Mouse (Mus musculus) liver, postnatal 0 days (tissue): ENCODE results near the gene Ppfia4. TPM values are rescaled to one million over a fixed set of nuclear protein-coding genes. Genes with fewer than 3 reads are reported as not detected.

ENCODE experiments used
- ATAC-seq: fragments of 200-750 bp; cut with Nextera tagmentation; 2 replicates; pipeline ENCODE4 v1.8.0; 2017; ENCODE audit warnings: mild to moderate bottlenecking, moderate library complexity
- DNase-seq: peaks from one replicate; pipeline ENCODE4 v3.0.0-alpha.2; 2016
- H3K27ac ChIP-seq: fragments of 300-500 bp; sonication (generic); 2 replicates; pipeline ENCODE4 v1.5.1; 2014; ENCODE audit warnings: antibody characterized with exemption, moderate library complexity, mild to moderate bottlenecking, low read depth
- H3K27me3 ChIP-seq: fragments of 300-500 bp; sonication (generic); 2 replicates; pipeline ENCODE4 v1.6.1; 2014; ENCODE audit warnings: low read length, control low read depth, mixed read lengths; ENCODE audit not compliant: insufficient read depth
- H3K36me3 ChIP-seq: fragments of 300-500 bp; sonication (generic); replicated peaks from 2 replicates; pipeline ENCODE4 v1.6.1; 2014; ENCODE audit warnings: mild to moderate bottlenecking, control low read depth, low read length, moderate library complexity, mixed read lengths; ENCODE audit not compliant: insufficient read depth
- H3K4me1 ChIP-seq: fragments of 300-500 bp; sonication (generic); 2 replicates; pipeline ENCODE4 v1.6.1; 2014; ENCODE audit warnings: antibody characterized with exemption, mild to moderate bottlenecking, control low read depth; ENCODE audit not compliant: insufficient read depth
- H3K4me2 ChIP-seq: fragments of 300-500 bp; sonication (generic); 2 replicates; pipeline ENCODE4 v1.6.1; 2014; ENCODE audit warnings: low read depth, mild to moderate bottlenecking, low read length, moderate library complexity, mixed read lengths
- H3K4me3 ChIP-seq: fragments of 300-500 bp; sonication (generic); 2 replicates; pipeline ENCODE4 v1.5.1; 2014; ENCODE audit warnings: low read depth, low read length
- H3K9ac ChIP-seq: fragments of 300-500 bp; sonication (generic); replicated peaks from 2 replicates; pipeline ENCODE4 v1.6.1; 2014; ENCODE audit warnings: mild to moderate bottlenecking, moderate library complexity
- H3K9me3 ChIP-seq: fragments of 300-500 bp; sonication (generic); 2 replicates; pipeline ENCODE4 v1.6.1; 2016; ENCODE audit warnings: mild to moderate bottlenecking, control low read depth, low read length, mixed read lengths
- CTCF ChIP-seq: sonication (generic); IDR thresholded peaks from 2 replicates; pipeline ENCODE4 v1.5.1; 2016; ENCODE audit warnings: antibody characterized with exemption, low read depth
- EP300 ChIP-seq: IDR thresholded peaks from 2 replicates; pipeline ENCODE4 v1.6.1; 2016; ENCODE audit warnings: antibody characterized with exemption, low read depth, mild to moderate bottlenecking
- WGBS: fragments of 180-500 bp; shearing (Covaris S2); extraction: QIAGEN DNeasy Blood & Tissue Kit; methylation state at CpG from one replicate; pipeline ENCODE4 v1.1.7; 2014; ENCODE audit not compliant: insufficient replicate concordance; 5-methylcytosine and 5-hydroxymethylcytosine counted together
- polyA plus RNA-seq: library from polyadenylated mRNA; unstranded; fragments of >200 nt; fragmentation: Nextera tagmentation; extraction: Ambion mirVana; gene quantifications from 2 replicates; pipeline ENCODE4 v1.2.1, GENCODE M21; 2015

The Ppfia4 gene
- polyA plus RNA-seq, 1 experiment from 2014 or later, result 1.6 TPM

GRCm38 (mm10) chr1:134363194-134363593, 30.5 kb upstream of the Ppfia4 start:
- Histone ChIP-seq H3K4me3 (no peak overlapping the region), H3K9me3 (no peaks in the 10 kb centered on the region), H3K27me3 (no peaks in the 10 kb centered on the region), H3K36me3 (peaks cover 18% of the 10 kb centered on the region), H3K4me1 (peaks cover 13% of the 10 kb centered on the region), H3K27ac (no peak overlapping the region), H3K9ac (no peak overlapping the region), H3K4me2 (no peak overlapping the region)
- TF ChIP-seq CTCF, result no peak
- no peak for TF ChIP-seq EP300
- 64% methylated on average over 4 of the region's 4 CpGs for WGBS
- ATAC-seq, result no peak
- DNase-seq, result no peak

- Histone ChIP-seq H3K27me3 (no peaks in the 10 kb centered on the region), H3K9ac (peak within 1 kb of the TSS; percentile 93), H3K9me3 (no peaks in the 10 kb centered on the region), H3K36me3 (peaks cover 27% of the 10 kb centered on the region), H3K4me3 (peak within 1 kb of the TSS; percentile 82), H3K4me1 (peaks cover 13% of the 10 kb centered on the region), H3K27ac (peak within 1 kb of the TSS; percentile 96), H3K4me2 (peak within 1 kb of the TSS; percentile 68)
- ATAC-seq, result peak; percentile 95
- DNase-seq, result peak; percentile 97
- TF ChIP-seq CTCF (no peak), EP300 (no peak)
- WGBS, result 3% methylated on average over 38 of the region's 38 CpGs
Measured at GRCm38 (mm10) chr1:134361857-134362212, 29.1 kb upstream of the Ppfia4 start, which contains the start of gene Tmem183a. Gene Tmem183a, minus strand, starts transcription at chr1:134361979.

- WGBS, result 1% methylated on average over 38 of the region's 44 CpGs
- Histone ChIP-seq H3K9me3 (no peaks in the 10 kb centered on the region), H3K9ac (peak overlapping the region; percentile 93), H3K4me1 (peaks cover 13% of the 10 kb centered on the region), H3K27me3 (no peaks in the 10 kb centered on the region), H3K4me3 (peak overlapping the region; percentile 82), H3K27ac (peak overlapping the region; percentile 96), H3K36me3 (peaks cover 28% of the 10 kb centered on the region), H3K4me2 (peak overlapping the region; percentile 68)
- no peak for TF ChIP-seq CTCF
- peak; percentile 35; the same call in 1 of the 2 replicates for TF ChIP-seq EP300
- DNase-seq (no peak), ATAC-seq (peak; percentile 80)
Measured at GRCm38 (mm10) chr1:134361195-134361856, 28.6 kb upstream of the Ppfia4 start.

GRCm38 (mm10) chr1:134360656-134361055, 27.9 kb upstream of the Ppfia4 start:
- 60% methylated on average over 7 of the region's 7 CpGs for WGBS
- no peak for TF ChIP-seq CTCF
- no peak for TF ChIP-seq EP300
- no peak for DNase-seq

GRCm38 (mm10) chr1:134357461-134357860, 24.7 kb upstream of the Ppfia4 start:
- no peaks in the 10 kb centered on the region for H3K9me3 ChIP-seq
- no peak overlapping the region for H3K4me2 ChIP-seq
- no peak overlapping the region for H3K27ac ChIP-seq
- ATAC-seq (peak; percentile 33), DNase-seq (no peak)
- no peak overlapping the region for H3K9ac ChIP-seq
- no peak overlapping the region for H3K4me3 ChIP-seq
- TF ChIP-seq CTCF, result no peak
- no peak for TF ChIP-seq EP300
- H3K4me1 ChIP-seq, result peaks cover 13% of the 10 kb centered on the region
- H3K27me3 ChIP-seq, result no peaks in the 10 kb centered on the region
- WGBS, result 51% methylated on average over 4 of the region's 4 CpGs
- H3K36me3 ChIP-seq, result peaks cover 66% of the 10 kb centered on the region

More at GRCm38 (mm10) chr1:134360656-134361055, 27.9 kb upstream of the Ppfia4 start:
- no peak for ATAC-seq
- Histone ChIP-seq H3K27ac (peak overlapping the region; percentile 96), H3K36me3 (peaks cover 35% of the 10 kb centered on the region), H3K4me3 (peak overlapping the region; percentile 82), H3K4me2 (peak overlapping the region; percentile 68), H3K9me3 (no peaks in the 10 kb centered on the region), H3K27me3 (no peaks in the 10 kb centered on the region), H3K9ac (peak overlapping the region; percentile 93), H3K4me1 (peaks cover 13% of the 10 kb centered on the region)

- Histone ChIP-seq H3K4me3 (no peak overlapping the region), H3K27me3 (no peaks in the 10 kb centered on the region), H3K27ac (no peak overlapping the region), H3K4me2 (no peak overlapping the region), H3K9me3 (no peaks in the 10 kb centered on the region), H3K4me1 (0 out of 2 replicates have a peak, but pooled peaks cover 2% of the 10 kb centered on the region), H3K36me3 (peaks cover 84% of the 10 kb centered on the region), H3K9ac (no peak overlapping the region)
- no peak for TF ChIP-seq CTCF
- no peak for TF ChIP-seq EP300
- no peak for ATAC-seq
- DNase-seq, result no peak
- 81% methylated on average over 2 of the region's 2 CpGs for WGBS
Measured at GRCm38 (mm10) chr1:134353326-134353725, 20.6 kb upstream of the Ppfia4 start.
